Mouse (Mus musculus) testis, adult 2 months (tissue): ENCODE measurements around the gene Hoxd4. TPM values are rescaled to one million over a fixed set of nuclear protein-coding genes. Genes with fewer than 3 reads are reported as not detected.

Source experiments
- H3K27ac ChIP-seq: fragments of 200-500 bp; 2 replicates; pipeline ENCODE4 v1.5.1; 2012; ENCODE audit warnings: low read depth, low read length; ENCODE audit not compliant: control insufficient read depth, insufficient read depth
- H3K27me3 ChIP-seq: fragments of 200-500 bp; 2 replicates; pipeline ENCODE4 v1.6.1; 2012; ENCODE audit warnings: mild to moderate bottlenecking, low read length, moderate library complexity; ENCODE audit not compliant: control insufficient read depth, insufficient read depth
- H3K36me3 ChIP-seq: fragments of 200-500 bp; 2 replicates; pipeline ENCODE4 v1.6.1; 2012; ENCODE audit warnings: mild to moderate bottlenecking, low read length; ENCODE audit not compliant: control insufficient read depth, insufficient read depth
- H3K4me1 ChIP-seq: fragments of 200-500 bp; 2 replicates; pipeline ENCODE4 v1.6.1; 2012; ENCODE audit warnings: low read length; ENCODE audit not compliant: control insufficient read depth, insufficient read depth
- H3K4me3 ChIP-seq: fragments of 200-500 bp; 2 replicates; pipeline ENCODE4 v1.5.1; 2012; ENCODE audit warnings: low read depth, mild to moderate bottlenecking, low read length, moderate library complexity, mixed read lengths; ENCODE audit not compliant: control insufficient read depth
- CTCF ChIP-seq: fragments of 200-500 bp; IDR thresholded peaks from 2 replicates; pipeline ENCODE4 v1.5.1; 2012; ENCODE audit warnings: low read depth, mild to moderate bottlenecking, inconsistent platforms, low read length, moderate library complexity; ENCODE audit not compliant: control insufficient read depth, insufficient read depth, insufficient replicate concordance
- POLR2A ChIP-seq: fragments of 200-500 bp; IDR thresholded peaks from 2 replicates; pipeline ENCODE4 v1.6.1; 2012; ENCODE audit warnings: low read depth, mild to moderate bottlenecking, inconsistent platforms, low read length, moderate library complexity; ENCODE audit not compliant: control insufficient read depth
- polyA plus RNA-seq: library from polyadenylated mRNA; depleted of rRNA; stranded (reverse); fragments of >200 nt; gene quantifications from 2 replicates; pipeline ENCODE4 v1.2.3, GENCODE M21; 2012; rRNA removed

Hoxd4 gene
- polyA plus RNA-seq, 1 experiment: 3.3 TPM

- no peaks in the 10 kb centered on the region for H3K27me3 ChIP-seq
- no peak overlapping the region for H3K4me3 ChIP-seq
- no peak overlapping the region for H3K27ac ChIP-seq
- H3K4me1 ChIP-seq: no peaks in the 10 kb centered on the region
- H3K36me3 ChIP-seq: no peaks in the 10 kb centered on the region
- no peak for TF ChIP-seq POLR2A
- no peak for TF ChIP-seq CTCF
Observed at GRCm38 (mm10) chr2:74774359-74774758, 62.6 kb downstream of the Hoxd4 start.

GRCm38 (mm10) chr2:74777536-74778275 is 66.0 kb downstream of the Hoxd4 start:
- no peak for TF ChIP-seq POLR2A
- TF ChIP-seq CTCF: no peak
- Histone ChIP-seq H3K27me3 (no peaks in the 10 kb centered on the region), H3K4me1 (no peaks in the 10 kb centered on the region), H3K4me3 (no peak overlapping the region), H3K27ac (no peak overlapping the region), H3K36me3 (no peaks in the 10 kb centered on the region)

Other genes starting within 250 kb of the Hoxd4 start
- 49.5 and 56.1 TPM in 2 replicates for gene Lnpk, start 132.5 kb upstream of the Hoxd4 start, polyA plus RNA-seq
- gene Evx2, start 52.4 kb upstream of the Hoxd4 start, polyA plus RNA-seq: 0.02 TPM in 2 replicates
- 0.11 TPM in 1 of 2 replicates, not detected in the other for gene Hoxd13, start 43.6 kb upstream of the Hoxd4 start, polyA plus RNA-seq
- 0.05 TPM in 1 of 2 replicates, not detected in the other for gene Hoxd12, start 36.9 kb upstream of the Hoxd4 start, polyA plus RNA-seq
- 0.23 TPM in 1 of 2 replicates, not detected in the other for gene Hoxd11, start 32.4 kb upstream of the Hoxd4 start, polyA plus RNA-seq
- gene Hoxd10, start 20.0 kb upstream of the Hoxd4 start, polyA plus RNA-seq: 0.73 and 0.81 TPM in 2 replicates
- 1.8 and 2.0 TPM in 2 replicates for gene Hoxd9, start 14.2 kb upstream of the Hoxd4 start, polyA plus RNA-seq
- gene Hoxd8, start 7.3 kb upstream of the Hoxd4 start, polyA plus RNA-seq: 23.1 and 23.6 TPM in 2 replicates
- gene Hoxd3, start within 50 bp of the Hoxd4 start, polyA plus RNA-seq: 0.48 and 1.4 TPM in 2 replicates
- gene Gm28230, start 14.8 kb downstream of the Hoxd4 start, polyA plus RNA-seq: 0.46 and 1.2 TPM in 2 replicates
- not detected in 2 replicates for gene Hoxd1, start 51.1 kb downstream of the Hoxd4 start, polyA plus RNA-seq
- 33.0 and 36.8 TPM in 2 replicates for gene Mtx2, start 113.9 kb downstream of the Hoxd4 start, polyA plus RNA-seq